ENCODE assay signal across 10 mouse cellular contexts in the genomic region with DNA sequence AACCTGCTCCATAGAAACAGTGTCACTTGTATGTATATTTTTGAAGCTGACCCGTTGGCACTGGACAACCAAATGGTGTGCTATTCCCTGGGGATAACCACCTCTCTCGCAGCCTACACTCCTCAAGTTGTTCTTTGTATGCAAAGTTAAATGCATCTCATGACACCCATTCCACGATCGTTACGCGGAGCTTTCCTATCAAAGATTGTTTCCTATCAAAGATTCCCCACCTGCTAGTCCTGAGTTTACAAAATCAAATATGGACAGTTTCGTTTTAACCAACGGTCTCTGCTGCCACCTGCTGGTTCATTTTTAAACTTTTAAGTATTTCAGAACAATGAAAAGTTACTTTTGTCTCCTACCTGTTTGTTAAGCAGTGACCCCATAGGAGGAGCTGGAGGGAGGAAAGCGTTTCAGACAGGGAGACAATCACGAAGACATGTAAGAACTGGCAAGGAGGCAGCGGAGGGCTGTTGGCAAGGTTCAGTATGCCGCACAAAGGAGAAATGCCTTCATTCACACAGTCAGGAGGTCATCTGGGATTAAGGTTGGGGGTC. TPM values are rescaled to one million over a fixed set of nuclear protein-coding genes. Genes with fewer than 3 reads are reported as not detected.
A peak's percentile ranks its signal among the peaks of the same experiment; 100 is the strongest.
DNase-seq lines count a peak whose midpoint lies in the region; ATAC-seq and TF ChIP-seq lines count a peak whose summit lies in the region.
"Had no signal": no experiment of that assay in that cellular context is flagged by ENCODE, and none has a peak within 500 bp of the region (broad histone marks: within the 10 kb centered on the region; RNA-seq: fewer than 3 reads in every experiment).

No protein-coding gene starts in this region.

- H3K27ac ChIP-seq in intestine, postnatal 0 days (ENCODE audit: low read depth, low read length), result no peak overlapping the region
- no peak overlapping the region for H3K27ac ChIP-seq in intestine, embryonic 16.5 days (ENCODE audit: low read length)
- H3K27ac ChIP-seq in ES-E14 (ENCODE audit: insufficient read depth, low read depth, low read length, poor library complexity, severe bottlenecking), result no peak overlapping the region
- no peak overlapping the region for H3K27ac ChIP-seq in hindbrain, embryonic 13.5 days
- no peak overlapping the region for H3K27ac ChIP-seq in limb, embryonic 13.5 days
- H3K27ac ChIP-seq: embryonic facial prominence, embryonic 15.5 days; macrophage had no signal

- H3K9me3 ChIP-seq in intestine, postnatal 0 days (ENCODE audit: control insufficient read depth), result no peaks in the 10 kb centered on the region
- no peaks in the 10 kb centered on the region for H3K9me3 ChIP-seq in intestine, embryonic 16.5 days (ENCODE audit: control insufficient read depth, low read length)
- no peaks in the 10 kb centered on the region for H3K9me3 ChIP-seq in ES-E14 (ENCODE audit: control insufficient read depth, insufficient read depth, low read depth, low read length)
- no peaks in the 10 kb centered on the region for H3K9me3 ChIP-seq in hindbrain, embryonic 13.5 days
- peaks cover 3% of the 10 kb centered on the region; the same call in 1 of the 2 replicates for H3K9me3 ChIP-seq in limb, embryonic 13.5 days
- H3K9me3 ChIP-seq: embryonic facial prominence, embryonic 15.5 days had no signal

- H3K4me3 ChIP-seq in intestine, postnatal 0 days (ENCODE audit: low read depth, low read length), result no peak overlapping the region
- H3K4me3 ChIP-seq in intestine, embryonic 16.5 days (ENCODE audit: low read length), result no peak overlapping the region
- H3K4me3 ChIP-seq in ES-E14 (ENCODE audit: insufficient read depth in 1 of 2, low read depth in 1 of 2, low read length in 2 of 2, poor library complexity in 1 of 2, severe bottlenecking in 1 of 2), result no peak overlapping the region
- no peak overlapping the region for H3K4me3 ChIP-seq in hindbrain, embryonic 13.5 days
- H3K4me3 ChIP-seq in limb, embryonic 13.5 days, result no peak overlapping the region
- H3K4me3 ChIP-seq: embryonic facial prominence, embryonic 15.5 days had no signal

- no peaks in the 10 kb centered on the region for H3K4me1 ChIP-seq in intestine, postnatal 0 days (replicated peaks; ENCODE audit: control insufficient read depth, insufficient read depth, low read length)
- H3K4me1 ChIP-seq in intestine, embryonic 16.5 days (ENCODE audit: control insufficient read depth, insufficient read depth, low read length), result no peaks in the 10 kb centered on the region
- no peaks in the 10 kb centered on the region for H3K4me1 ChIP-seq in ES-E14 (ENCODE audit: control insufficient read depth in 2 of 2, insufficient read depth in 2 of 2, low read length in 2 of 2, poor library complexity in 1 of 2)
- H3K4me1 ChIP-seq in hindbrain, embryonic 13.5 days (replicated peaks), result no peaks in the 10 kb centered on the region
- no peaks in the 10 kb centered on the region for H3K4me1 ChIP-seq in limb, embryonic 13.5 days
- H3K4me1 ChIP-seq: embryonic facial prominence, embryonic 15.5 days had no signal

- no peak for ATAC-seq in intestine, postnatal 0 days
- no peak for ATAC-seq in intestine, embryonic 16.5 days
- peak; percentile 61 for ATAC-seq in hindbrain, embryonic 13.5 days (ENCODE audit: low FRiP score)
- ATAC-seq in limb, embryonic 13.5 days (ENCODE audit: low FRiP score, low read depth), result no peak

- in situ Hi-C loops in ES-E14 (cut with MboI; ENCODE audit: low sequenced_read_pairs in 2 of 2, unreplicated experiment in 2 of 2), result no loop called here

- DNase-seq in ES-E14 (ENCODE audit: low read depth, low spot score), result peak; percentile 65
- peak; percentile 8 to 40 for DNase-seq in cerebellum, postnatal 25 days
- peak; percentile 9 for DNase-seq in retina, adult 2 months (ENCODE audit: low read depth, low spot score)
- DNase-seq in ovary, postnatal 36 days (ENCODE audit: low spot score), result no peak

- no peaks in the 10 kb centered on the region for H3K36me3 ChIP-seq in intestine, postnatal 0 days (ENCODE audit: control insufficient read depth, insufficient read depth)
- H3K36me3 ChIP-seq in intestine, embryonic 16.5 days (ENCODE audit: control insufficient read depth, insufficient read depth, low read length), result no peaks in the 10 kb centered on the region
- H3K36me3 ChIP-seq in ES-E14 (ENCODE audit: control insufficient read depth, insufficient read depth, low read length, poor library complexity, severe bottlenecking), result no peaks in the 10 kb centered on the region
- no peaks in the 10 kb centered on the region for H3K36me3 ChIP-seq in hindbrain, embryonic 13.5 days
- H3K36me3 ChIP-seq in limb, embryonic 13.5 days, result no peaks in the 10 kb centered on the region
- H3K36me3 ChIP-seq: embryonic facial prominence, embryonic 15.5 days had no signal

- TF ChIP-seq CTCF in intestine, postnatal 0 days (IDR thresholded peaks at IDR 0.05; ENCODE audit: low read depth), result peak; percentile 81

- no peak overlapping the region for H3K4me2 ChIP-seq in intestine, postnatal 0 days (replicated peaks; ENCODE audit: low read depth)
- no peak overlapping the region for H3K4me2 ChIP-seq in intestine, embryonic 16.5 days (ENCODE audit: low read depth, low read length)
- no peak overlapping the region for H3K4me2 ChIP-seq in hindbrain, embryonic 13.5 days
- H3K4me2 ChIP-seq in limb, embryonic 13.5 days (replicated peaks), result 0 out of 2 replicates have a peak overlapping the region, but pooled peaks have one; percentile 16
- H3K4me2 ChIP-seq: embryonic facial prominence, embryonic 15.5 days had no signal

- H3K27me3 ChIP-seq in intestine, postnatal 0 days (replicated peaks; ENCODE audit: control insufficient read depth, insufficient read depth, low read length), result no peaks in the 10 kb centered on the region
- no peaks in the 10 kb centered on the region for H3K27me3 ChIP-seq in intestine, embryonic 16.5 days (replicated peaks; ENCODE audit: control insufficient read depth, insufficient read depth, low read length)
- no peaks in the 10 kb centered on the region for H3K27me3 ChIP-seq in hindbrain, embryonic 13.5 days
- no peaks in the 10 kb centered on the region for H3K27me3 ChIP-seq in limb, embryonic 13.5 days
- H3K27me3 ChIP-seq: embryonic facial prominence, embryonic 15.5 days had no signal

- WGBS in intestine, postnatal 0 days, result 26% methylated on average over 12 of the region's 12 CpGs
- WGBS in intestine, embryonic 16.5 days, result 28% methylated on average over 12 of the region's 12 CpGs
- WGBS in hindbrain, embryonic 13.5 days, result 36% methylated on average over 12 of the region's 12 CpGs
- WGBS in limb, embryonic 13.5 days, result 34% methylated on average over 12 of the region's 12 CpGs

- H3K9ac ChIP-seq in intestine, postnatal 0 days (ENCODE audit: low read depth, low read length), result no peak overlapping the region
- H3K9ac ChIP-seq in intestine, embryonic 16.5 days (ENCODE audit: low read depth, low read length), result no peak overlapping the region
- no peak overlapping the region for H3K9ac ChIP-seq in ES-E14 (ENCODE audit: insufficient read depth, low read depth, low read length, poor library complexity, severe bottlenecking)
- no peak overlapping the region for H3K9ac ChIP-seq in hindbrain, embryonic 13.5 days
- H3K9ac ChIP-seq in limb, embryonic 13.5 days, result no peak overlapping the region
- H3K9ac ChIP-seq: embryonic facial prominence, embryonic 15.5 days had no signal

TF ChIP-seq in ES-E14, 5 proteins besides CTCF, POLR2A, EP300 and RAD21:
- TF ChIP-seq ZC3H11A (IDR thresholded peaks at IDR 0.05; ENCODE audit: borderline replicate concordance, low read depth, low read length), result peak; percentile 63; the same call in 1 of the 2 replicates
- no peak for TF ChIP-seq CHD2 (IDR thresholded peaks at IDR 0.05; ENCODE audit: low read depth, low read length)
- TF ChIP-seq MAFK (IDR thresholded peaks at IDR 0.05; ENCODE audit: insufficient read depth, low read depth, low read length), result no peak

RNA-seq across cellular contexts. Expression of gene Kap, which starts 22.4 kb away (rescaled TPM):
- polyA plus RNA-seq in intestine, postnatal 0 days (2015; fragmentation: Nextera tagmentation; extraction: Ambion mirVana), result not detected in 2 replicates
- not detected in 2 replicates for polyA plus RNA-seq in intestine, embryonic 16.5 days (2015; fragmentation: Nextera tagmentation; extraction: Ambion mirVana)
- not detected in 2 replicates for total RNA-seq in ES-E14 (2012; rRNA removed)
- not detected in 2 replicates for polyA plus RNA-seq in hindbrain, embryonic 13.5 days (2015; fragmentation: Nextera tagmentation; extraction: Ambion mirVana)
- not detected in 2 replicates for polyA plus RNA-seq in limb, embryonic 13.5 days (2015; fragmentation: Nextera tagmentation; extraction: Ambion mirVana)
- polyA plus RNA-seq: embryonic facial prominence, embryonic 15.5 days; macrophage had no signal
